Comparison of ENCODE assay signal across 23 mouse cellular contexts in genomic region chr12:27926730-27927129, GRCm38 (mm10).
DNase-seq lines count a peak whose midpoint lies in the region; ATAC-seq lines count a peak whose summit lies in the region.
"Had no signal": no experiment of that assay in that cellular context is flagged by ENCODE, and none has a peak within 500 bp of the region (broad histone marks: within the 10 kb centered on the region; RNA-seq: fewer than 3 reads in every experiment).

No protein-coding gene starts in this region.

- no peak overlapping the region for H3K4me2 ChIP-seq in heart, embryonic 12.5 days
- H3K4me2 ChIP-seq: embryonic facial prominence, embryonic 13.5 days; embryonic facial prominence, embryonic 15.5 days; forebrain, embryonic 12.5 days had no signal

- no peaks in the 10 kb centered on the region for H3K27me3 ChIP-seq in heart, embryonic 12.5 days (replicated peaks)
- H3K27me3 ChIP-seq: embryonic facial prominence, embryonic 13.5 days; embryonic facial prominence, embryonic 15.5 days; forebrain, embryonic 12.5 days had no signal

- no peak overlapping the region for H3K27ac ChIP-seq in heart, embryonic 12.5 days (ENCODE audit: poor library complexity, severe bottlenecking)
- H3K27ac ChIP-seq: embryonic facial prominence, embryonic 13.5 days; embryonic facial prominence, embryonic 15.5 days; forebrain, embryonic 10.5 days; forebrain, embryonic 12.5 days had no signal

- no peak for ATAC-seq in heart, embryonic 12.5 days (ENCODE audit: insufficient number of reproducible peaks, low FRiP score)
- ATAC-seq: forebrain, embryonic 14.5 days; forebrain, embryonic 16.5 days had no signal

- whole genome bisulfite sequencing in heart, embryonic 12.5 days = 90% methylated on average over 6 of the region's 6 CpGs

- no peaks in the 10 kb centered on the region for H3K4me1 ChIP-seq in heart, embryonic 12.5 days (replicated peaks)

- H3K36me3 ChIP-seq in heart, embryonic 12.5 days = no peaks in the 10 kb centered on the region
- H3K36me3 ChIP-seq: embryonic facial prominence, embryonic 13.5 days; embryonic facial prominence, embryonic 15.5 days; forebrain, embryonic 10.5 days; forebrain, embryonic 12.5 days had no signal

- peak; percentile 53 for DNase-seq in heart, adult 11 months
- DNase-seq in right cerebral cortex, adult 18-20 months = peak; percentile 20
- no peak for DNase-seq in right cerebral cortex, postnatal 4 days
- DNase-seq in right cerebral cortex, postnatal 25 days = peak; percentile 11
- DNase-seq in right cerebral cortex, postnatal 10 days (ENCODE audit: low spot score in 2 of 2) = no peak
- no peak for DNase-seq in embryo, embryonic 10 days (ENCODE audit: low spot score)
- DNase-seq: adrenal gland, adult 2 months; adrenal gland, postnatal 10 days; adrenal gland, postnatal 25 days; cerebellum, adult 11-12 months; cerebellum, adult 2 months; cerebellum, adult 9-10 months; cerebellum, postnatal 10 days; cerebellum, postnatal 25 days; embryo, embryonic 11 days had no signal

- H3K9ac ChIP-seq in heart, embryonic 12.5 days = no peak overlapping the region
- H3K9ac ChIP-seq: embryonic facial prominence, embryonic 13.5 days; embryonic facial prominence, embryonic 15.5 days; forebrain, embryonic 12.5 days had no signal

- H3K4me3 ChIP-seq in heart, embryonic 12.5 days = no peak overlapping the region
- H3K4me3 ChIP-seq: embryonic facial prominence, embryonic 13.5 days; embryonic facial prominence, embryonic 15.5 days; erythroblast, embryonic 14.5 days; forebrain, embryonic 10.5 days; forebrain, embryonic 12.5 days had no signal

- H3K9me3 ChIP-seq in heart, embryonic 12.5 days (replicated peaks) = no peaks in the 10 kb centered on the region
- H3K9me3 ChIP-seq: embryonic facial prominence, embryonic 13.5 days; embryonic facial prominence, embryonic 15.5 days; forebrain, embryonic 10.5 days; forebrain, embryonic 12.5 days had no signal

Comparison
In these comparisons a context has a peak if more than half of its experiments do, and no peak if none do; other contexts are left out.
1. DNase-seq: peak in heart, adult 11 months (single experiment), right cerebral cortex, adult 18-20 months (single experiment) and right cerebral cortex, postnatal 25 days (single experiment); none in right cerebral cortex, postnatal 4 days (single experiment), right cerebral cortex, postnatal 10 days (0 of 2) and embryo, embryonic 10 days (single experiment).